Mouse (Mus musculus) fibroblast of lung, adult 2 months (primary cell): ENCODE results near the gene Acot13.
A peak's percentile ranks its signal among the peaks of the same experiment; 100 is the strongest.

Experiments used
- DNase-seq: peaks from one replicate; pipeline ENCODE4 v3.0.0-alpha.2; 2011; ENCODE audit warnings: low read depth

Acot13 gene

DNA sequence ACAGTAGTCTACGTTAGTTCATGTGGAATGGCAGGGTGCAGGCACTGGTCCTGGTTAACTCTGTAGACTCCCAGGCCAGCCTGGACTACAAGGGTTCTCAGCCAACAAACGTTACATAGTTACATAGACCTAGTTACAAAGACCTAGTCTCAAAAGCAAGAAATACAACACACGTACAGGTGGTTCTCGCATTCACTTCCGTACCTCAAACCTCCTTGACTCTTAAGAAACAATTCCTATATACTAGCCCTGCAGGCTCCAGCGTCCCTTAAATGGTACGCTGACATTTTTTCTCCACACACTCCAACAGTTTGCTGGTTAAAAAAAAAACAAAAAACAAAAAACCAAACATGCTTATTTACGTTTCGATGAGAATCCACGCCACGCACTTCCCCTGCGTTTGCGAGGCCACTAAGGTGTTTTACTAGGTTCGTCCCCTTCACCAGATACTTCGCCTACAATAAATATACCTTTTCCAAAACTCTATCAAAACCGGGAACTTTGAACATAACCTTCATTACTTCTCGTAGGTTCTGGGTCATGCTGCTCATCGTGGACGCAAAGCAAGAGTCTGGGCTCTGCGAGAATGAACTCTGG lies 486 bp downstream of the Acot13 start:
- no peak for DNase-seq

DNA sequence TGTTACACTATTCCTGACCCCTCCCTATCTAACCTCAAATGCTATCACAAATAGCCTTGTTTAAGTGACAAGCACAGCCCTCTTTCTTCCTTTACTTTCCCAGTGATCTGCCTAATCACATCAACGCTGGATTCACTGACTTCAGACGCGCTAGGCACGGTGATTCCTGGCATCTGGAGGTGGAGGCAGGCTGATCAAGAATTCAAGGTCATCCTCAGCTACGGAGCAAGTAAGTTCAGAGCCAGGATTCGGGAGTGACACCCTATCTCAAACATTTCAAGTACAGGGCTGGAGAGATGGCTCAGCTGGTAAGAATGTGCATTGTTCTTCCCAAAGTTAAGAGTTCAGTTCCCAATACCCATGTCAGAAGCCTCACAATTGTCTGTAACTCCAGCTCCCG lies 5.2 kb downstream of the Acot13 start:
- no peak for DNase-seq

DNA sequence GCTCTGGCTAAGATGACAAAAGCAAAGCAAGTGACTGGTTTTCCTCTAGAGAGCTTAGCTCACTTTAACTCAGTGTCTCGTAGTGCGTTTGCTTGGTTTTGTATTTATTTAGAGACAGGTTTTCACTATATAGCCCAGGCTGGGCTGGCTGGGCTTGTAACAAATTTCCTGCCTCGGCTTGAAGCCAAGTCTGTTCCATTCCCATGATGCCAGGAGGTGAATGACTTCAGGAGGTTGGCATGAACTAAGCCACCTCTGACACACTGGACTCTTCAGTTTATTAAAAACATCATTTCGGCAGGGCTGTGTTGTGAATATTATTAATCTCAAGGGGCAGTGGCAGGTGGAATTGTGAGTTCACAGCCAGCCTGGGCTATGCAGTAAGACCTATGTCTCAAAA lies 5.8 kb downstream of the Acot13 start:
- DNase-seq, result no peak

DNA sequence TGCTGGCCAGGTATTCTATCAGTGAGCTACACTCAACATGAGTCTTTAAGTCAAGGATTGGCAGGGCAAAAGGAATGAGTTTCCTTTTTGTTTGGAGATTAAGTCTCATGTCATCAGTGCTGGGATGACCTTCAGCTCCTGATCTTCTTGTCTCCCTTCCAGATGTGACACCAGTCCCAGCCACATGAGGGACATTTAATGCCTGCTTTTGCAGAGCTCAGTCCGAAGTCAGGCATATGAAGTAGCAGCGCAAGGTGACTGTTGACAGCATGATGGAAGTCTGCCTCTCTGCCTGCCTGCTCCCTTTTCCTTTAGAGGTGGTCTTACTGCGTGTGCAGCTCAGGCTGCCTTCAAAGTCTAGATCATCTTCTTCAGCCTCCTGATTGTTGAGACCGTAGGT lies 6.7 kb downstream of the Acot13 start:
- DNase-seq, result no peak

DNA sequence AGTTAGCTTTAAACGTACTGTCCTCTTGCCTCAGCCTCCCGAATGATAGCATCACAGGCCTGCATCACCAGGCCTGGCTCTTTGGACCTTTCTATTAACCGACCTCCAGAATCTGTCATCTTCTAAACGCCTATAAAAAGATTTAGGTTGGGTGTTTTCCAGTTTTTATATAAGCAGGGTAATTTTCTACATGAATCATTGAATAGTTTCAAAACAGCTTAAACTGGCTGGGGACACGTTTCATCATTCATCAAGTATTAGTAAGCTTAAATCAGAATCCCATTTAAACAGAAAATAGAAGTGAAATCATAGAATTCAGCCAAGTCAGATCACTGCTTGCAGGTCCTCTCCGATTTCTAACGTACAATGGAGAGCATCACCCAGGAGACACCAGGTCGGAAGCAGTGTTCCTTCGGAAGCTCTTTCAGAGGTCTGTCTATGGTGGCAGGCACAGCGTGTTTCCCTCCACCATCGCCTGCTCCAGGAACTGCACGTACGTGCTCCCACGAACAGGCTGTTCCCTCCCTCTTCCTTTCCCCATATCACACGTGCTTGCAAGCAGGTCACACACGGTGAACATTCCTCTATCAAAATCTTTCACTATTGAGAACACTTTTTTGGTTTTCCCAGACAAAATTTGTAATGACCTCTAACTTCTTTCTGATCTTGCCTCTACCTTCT lies 8.5 kb downstream of the Acot13 start:
- peak; percentile 52 for DNase-seq

DNA sequence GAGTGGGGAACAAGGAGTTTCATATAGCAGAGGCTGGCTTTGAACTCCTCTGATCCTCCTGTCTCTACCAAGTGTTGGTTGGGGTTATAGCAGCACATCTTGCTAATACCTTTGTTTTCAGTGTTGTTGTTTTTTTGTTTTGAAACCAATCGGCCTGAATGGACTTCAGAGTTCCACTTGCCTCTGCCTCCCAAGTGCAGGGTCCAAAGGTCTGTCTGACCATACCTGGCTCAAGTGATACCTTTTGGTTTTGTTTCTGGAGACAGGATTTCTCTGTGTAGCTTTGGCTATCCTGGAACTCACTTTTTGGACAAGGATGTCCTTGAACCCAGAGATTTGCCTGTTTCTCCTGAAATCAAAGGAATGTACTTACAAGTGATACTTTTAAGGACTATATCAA lies 11.4 kb downstream of the Acot13 start:
- no peak for DNase-seq

DNA sequence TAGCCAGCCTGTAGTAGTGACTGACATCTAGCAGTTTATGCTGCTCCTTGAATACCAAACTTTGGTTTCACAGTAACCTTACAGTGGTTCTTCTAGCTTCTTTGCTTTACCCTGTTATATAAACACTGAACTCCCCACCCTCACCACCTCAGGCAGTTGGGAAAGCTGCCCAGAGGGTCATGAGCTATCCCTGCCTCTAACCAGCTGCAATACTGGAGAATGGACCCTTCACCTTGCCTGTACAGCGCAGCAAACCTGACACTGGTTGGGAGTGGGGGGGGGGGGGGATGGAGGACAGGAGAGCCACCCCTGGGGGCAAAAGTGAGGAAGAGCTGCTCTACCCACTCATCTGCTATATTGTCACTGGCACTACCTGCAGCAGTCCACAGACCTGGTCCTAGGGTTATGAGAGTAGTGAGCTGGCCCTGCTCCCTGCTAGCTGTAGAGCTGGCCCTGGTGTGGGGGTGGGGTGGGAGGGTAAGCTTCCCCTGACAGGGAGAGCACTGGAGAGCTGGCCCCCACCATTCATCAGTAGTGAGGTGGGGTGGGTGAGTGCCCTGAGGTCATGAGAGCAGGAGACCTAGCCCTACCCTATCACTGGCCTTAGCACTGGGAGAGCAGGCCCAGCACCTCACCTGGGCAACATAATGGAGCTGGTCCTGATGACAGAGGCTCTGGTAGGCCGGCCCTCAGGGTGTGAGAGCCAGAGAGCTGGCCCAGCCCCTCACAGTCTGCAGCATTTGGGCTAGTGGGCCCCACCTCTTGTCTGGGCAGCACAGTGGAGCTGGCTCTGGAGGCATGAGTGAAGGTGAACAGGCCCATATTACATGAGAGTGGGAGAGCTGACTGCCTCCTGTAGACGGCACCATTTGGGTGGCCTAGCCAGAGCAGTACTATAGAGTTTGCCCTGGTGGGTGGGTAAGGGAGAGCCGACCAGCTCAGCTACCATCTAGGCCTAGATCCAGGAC lies 14.9 kb downstream of the Acot13 start:
- DNase-seq, result no peak

DNA sequence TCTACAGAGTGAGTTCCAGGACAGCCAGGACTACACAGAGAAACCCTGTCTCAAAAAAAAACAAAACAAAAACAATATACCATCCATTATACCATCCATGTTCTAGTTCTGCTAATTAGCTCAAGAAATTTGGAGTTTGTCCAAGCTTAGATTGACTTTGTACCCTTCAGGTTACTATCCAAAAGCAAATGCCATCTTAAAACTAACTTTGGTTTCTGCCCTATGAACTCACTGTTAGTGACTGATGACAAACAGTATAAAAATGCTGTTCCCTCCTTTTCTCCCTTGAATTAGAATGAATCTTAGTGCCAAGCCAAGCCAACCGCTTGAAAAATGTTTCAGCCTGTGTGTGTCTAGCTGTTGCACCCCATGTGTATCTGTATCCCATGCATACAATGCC lies 16.7 kb downstream of the Acot13 start:
- no peak for DNase-seq

DNA sequence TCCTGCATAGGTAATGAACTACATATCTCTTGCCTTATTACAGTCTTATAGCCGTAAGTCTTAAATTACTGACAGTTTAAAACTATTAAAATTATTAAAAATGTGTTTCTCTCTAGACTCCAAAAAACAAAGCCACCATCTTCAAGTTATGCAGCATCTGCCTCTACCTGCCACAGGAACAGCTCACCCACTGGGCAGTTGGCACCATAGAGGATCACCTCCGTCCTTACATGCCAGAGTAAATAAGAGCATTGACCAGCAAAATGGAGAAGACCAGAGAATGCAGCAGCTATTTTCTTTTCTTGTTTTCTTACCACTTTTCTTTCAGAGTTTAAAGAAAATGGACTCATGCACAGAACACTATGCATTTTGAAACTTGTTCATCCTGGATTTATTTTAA lies 18.8 kb downstream of the Acot13 start:
- DNase-seq, result no peak

DNA sequence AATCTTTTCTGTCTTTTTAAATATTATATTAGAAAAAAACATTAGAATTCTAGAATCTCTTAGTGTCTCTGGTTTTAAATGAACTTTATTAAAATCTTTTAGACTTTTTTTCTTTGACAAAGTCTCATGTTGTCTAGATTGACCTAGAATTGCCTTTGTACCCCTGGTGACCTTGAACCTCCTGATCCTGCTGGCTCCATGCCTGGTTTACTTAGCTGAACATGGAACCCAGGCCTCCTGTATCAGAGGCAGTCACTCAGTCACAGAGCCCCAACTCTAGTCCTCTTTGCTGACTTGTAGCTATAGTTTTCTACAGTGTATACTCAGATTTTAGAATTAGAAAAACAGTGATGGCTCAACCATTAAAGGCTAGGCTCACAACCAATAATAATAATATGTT lies 25.3 kb downstream of the Acot13 start:
- no peak for DNase-seq

DNA sequence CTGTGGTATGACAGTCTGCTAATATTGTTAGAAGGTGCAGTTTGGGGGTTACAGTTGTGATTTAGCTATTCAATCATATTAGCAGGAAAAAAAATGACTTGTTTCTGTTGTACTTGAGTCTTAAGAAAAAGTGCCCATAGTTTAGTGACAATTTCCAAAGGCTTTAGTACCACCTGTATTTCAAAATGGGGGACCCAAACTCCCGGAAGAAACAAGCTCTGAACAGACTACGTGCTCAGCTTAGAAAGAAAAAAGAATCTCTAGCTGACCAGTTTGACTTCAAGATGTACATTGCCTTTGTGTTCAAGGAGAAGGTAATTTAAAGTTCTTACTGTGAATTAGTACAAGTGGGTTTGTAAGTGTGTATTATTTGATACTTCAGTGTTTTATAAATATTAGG lies 28.1 kb downstream of the Acot13 start:
- DNase-seq, result no peak

DNA sequence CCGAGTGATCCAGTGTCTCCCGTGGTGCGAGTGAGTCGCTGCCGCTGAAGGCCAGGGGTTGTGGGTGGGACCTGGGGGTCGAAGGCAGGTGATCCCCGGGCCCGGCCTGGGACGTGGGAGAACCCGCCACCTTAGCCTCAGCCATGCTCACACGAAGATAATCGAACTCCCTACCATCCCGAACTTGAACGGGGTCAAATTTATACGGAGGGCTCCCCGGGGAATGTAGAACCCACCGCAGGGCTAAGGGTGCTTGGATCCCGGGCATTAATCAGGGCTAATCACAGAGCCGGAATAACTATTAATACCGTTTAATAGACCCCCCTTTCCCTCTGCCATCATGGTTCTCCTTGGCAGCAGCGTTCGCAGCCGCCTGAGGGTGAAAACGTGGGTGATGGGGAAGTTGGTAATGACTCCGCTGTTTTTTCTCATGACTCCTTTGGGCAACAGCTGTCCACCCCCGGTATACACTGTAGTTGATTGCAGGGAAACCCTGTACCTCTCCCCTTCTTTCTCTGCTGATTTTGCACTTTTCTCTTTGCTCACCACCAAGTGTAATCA lies 29.1 kb downstream of the Acot13 start:
- DNase-seq, result no peak

DNA sequence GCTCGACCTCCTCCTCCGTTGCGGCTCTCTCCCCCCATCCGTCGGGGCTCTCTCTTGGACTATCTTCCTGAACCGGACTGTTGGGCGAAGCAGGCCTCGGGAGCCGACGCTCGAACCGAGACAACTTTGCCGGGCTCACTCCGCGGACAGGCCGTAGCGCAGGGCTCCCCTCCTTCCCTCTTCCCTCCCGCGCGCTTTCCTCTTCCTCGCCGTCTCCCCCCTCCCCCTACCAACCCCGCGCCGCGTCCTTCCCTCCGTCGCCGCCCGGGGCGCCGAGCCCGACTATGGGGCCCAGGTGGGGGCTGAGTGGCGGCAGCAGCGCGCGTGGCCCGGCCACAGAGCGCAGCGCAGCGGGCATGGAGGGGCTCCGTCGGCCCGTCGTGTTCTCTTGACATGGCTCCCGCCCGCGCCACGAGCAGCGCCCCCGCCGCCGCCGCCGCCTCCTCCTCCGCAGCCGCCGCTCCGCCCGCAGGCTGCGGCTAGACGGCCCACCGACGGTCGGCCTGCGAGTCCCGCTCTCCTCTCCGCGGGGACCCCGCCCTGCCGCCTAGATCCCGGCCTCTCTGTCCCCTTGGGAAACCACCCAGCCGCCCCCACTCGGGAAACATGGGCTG lies 29.9 kb downstream of the Acot13 start, which contains the start of gene BC005537:
TSS of gene BC005537 (plus strand) at position 350 of the 614 bp plus-strand sequence.
- no peak for DNase-seq

DNA sequence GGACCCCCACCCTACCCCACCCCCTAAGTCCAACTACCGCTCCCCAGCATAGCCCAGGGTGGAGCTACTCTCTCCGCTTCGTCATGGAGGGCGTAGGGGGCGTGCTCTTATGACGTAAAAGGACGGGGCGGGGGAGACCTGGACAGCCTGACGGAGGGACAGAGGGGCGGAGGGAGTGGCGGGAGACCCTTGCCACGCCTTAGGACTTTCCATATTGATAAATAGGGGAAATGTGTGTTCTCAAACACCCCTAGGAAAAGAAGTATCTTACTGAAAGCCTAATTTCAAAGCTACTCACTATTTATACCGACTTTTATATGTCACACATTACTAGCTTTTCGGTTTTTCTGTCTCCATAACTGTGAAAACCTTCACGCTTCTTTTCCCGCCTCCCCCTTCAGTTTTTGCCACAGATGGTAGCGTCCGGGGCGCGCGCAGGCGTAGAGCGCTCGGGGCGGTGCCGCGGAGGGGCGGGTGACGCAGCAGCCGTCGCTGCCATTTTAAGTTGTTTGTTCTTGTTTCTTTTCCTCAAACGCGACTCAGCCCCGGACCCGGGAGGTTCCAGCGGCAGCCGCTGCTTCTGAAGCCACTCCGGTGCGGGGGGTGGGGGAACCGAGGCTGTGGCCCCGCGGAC lies 30.5 kb downstream of the Acot13 start:
- DNase-seq, result peak; percentile 78

DNA sequence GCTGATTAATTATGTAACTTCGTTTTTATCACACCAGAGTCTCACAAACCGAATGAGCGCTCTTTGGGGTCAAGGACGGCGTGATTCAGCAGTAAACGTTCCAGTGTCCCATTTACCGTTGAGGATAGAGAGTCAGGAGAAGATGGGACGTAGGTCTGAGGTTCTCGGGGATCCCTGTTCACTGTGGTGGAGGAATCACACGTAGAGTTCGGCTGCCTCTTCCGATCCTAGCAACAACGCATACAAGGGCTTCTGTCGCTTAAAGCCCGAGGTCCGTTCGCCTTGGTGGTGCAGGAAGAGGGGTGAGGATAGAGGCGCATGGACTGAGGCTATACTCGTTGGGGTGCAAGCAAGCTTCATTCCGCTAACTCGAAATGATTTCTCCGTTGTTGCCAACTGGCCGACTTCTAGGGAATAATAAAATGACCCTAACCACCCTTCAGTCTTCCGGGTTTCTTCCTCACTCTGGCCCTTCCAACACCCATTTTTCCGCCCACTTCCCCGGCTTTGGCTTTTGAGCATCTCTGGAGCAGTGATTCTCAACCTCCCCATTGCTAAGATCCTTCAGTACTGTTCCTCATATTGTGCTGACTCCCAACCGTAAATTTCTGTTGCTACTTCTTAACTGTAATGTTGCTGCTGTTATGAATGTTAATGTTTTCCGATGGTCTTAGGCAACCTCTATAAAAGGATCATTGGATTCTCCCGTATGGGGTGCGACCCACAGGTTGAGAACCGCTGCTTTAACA lies 31.2 kb downstream of the Acot13 start:
- peak; percentile 30 for DNase-seq

DNA sequence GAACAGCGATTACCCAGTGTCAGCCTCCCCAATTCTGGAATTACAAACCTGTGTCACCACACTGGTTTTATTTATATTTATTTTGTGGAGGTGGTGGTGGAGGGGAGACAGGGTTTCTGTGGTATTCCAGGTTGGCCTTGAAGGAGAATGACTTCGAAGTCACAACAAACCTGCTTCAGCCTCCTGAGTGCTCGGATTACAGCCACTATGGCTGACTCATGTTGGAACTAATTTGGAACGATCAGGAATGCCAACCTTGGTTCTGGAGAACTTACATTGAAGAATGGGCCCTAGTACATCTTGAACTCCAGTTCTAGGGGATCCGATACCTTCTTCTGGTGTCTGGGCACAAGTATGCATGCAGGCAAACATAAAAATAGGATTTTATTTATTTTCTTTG lies 32.0 kb downstream of the Acot13 start:
- no peak for DNase-seq

DNA sequence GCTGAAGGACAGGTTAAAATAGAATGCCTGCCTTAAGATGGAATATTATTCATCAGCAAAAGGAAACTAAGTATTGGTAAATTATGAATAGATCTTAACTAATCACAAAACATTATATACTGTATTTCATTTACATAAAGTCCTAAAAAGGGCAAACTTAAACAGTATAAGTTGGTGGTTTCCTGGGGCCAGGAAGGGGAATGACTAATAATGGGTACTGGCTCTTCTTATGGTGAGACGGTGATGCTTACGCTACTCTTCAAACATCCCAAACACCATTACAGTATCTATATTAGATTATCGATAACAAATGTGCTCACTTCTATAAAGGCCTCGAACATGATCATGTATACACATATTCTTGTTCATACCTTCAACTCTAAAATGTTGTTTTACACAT lies 32.7 kb downstream of the Acot13 start:
- no peak for DNase-seq

DNA sequence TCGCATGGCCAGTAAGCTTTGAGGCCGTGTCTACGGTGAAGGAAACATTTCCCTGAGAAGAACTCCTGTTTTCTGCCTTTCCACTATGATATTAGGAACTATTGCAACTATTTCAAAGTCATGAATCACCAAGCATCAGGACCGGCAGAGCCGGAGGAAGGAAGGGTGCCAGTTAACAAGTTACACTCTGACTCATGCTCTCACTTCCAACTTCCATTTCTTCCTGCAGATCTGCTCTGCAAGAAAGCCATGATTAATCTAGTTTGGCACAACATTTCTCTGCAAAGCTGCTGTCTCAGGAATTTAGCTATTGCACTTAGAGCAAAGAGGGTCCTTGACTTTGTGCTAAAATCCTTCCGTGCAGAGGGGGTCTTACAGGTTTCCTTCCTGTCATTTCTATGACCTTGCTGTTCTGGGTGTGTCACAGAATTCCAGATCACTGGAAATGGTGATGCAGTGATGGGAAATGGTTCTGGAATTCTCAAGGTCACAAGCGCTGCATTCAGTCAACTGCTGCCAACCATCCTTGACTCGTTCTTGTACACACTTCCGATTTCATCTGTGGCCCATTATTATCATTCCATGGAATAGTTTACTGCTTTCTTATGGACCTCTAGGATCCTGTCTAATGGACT lies 38.8 kb downstream of the Acot13 start:
- DNase-seq, result peak; percentile 63

DNA sequence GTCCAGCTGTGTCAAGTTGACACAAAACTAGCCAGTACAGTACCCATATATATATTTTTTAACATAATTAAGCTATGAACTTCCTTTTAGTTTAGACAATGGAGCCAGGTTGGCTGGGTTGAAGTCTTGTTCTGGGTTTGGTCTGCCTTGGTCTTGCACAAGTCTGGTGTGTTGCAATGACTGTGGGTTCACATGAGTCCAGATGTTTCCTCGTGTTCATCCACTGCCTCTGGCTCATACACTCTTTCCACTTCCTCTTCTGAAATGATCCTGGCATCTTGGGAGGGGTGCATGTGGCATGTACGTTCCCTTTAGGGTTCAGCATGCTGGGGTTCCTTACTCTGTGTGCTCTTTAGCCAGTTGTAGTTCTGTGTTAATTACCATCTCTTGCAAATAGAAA lies 40.0 kb downstream of the Acot13 start:
- DNase-seq, result peak; percentile 42

DNA sequence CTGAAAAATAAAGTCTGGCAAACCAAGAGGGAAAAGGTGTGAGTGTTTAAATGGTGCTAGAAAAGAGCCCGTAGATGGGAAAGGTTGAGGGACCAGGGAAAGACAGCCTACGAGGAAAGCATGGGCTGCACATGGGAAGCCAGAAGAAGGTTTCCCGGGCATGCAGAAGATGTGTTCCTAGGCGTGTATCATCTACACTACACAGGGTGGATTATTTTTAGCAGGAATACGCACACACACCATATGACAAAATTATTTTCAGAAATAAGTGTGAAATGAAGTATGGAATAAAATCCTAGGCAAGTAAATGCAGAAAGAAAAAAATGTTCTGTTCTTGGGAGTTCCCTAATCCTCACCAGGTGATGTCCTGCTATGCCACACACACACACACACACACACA lies 43.9 kb downstream of the Acot13 start:
- no peak for DNase-seq
